In the genomic region with DNA sequence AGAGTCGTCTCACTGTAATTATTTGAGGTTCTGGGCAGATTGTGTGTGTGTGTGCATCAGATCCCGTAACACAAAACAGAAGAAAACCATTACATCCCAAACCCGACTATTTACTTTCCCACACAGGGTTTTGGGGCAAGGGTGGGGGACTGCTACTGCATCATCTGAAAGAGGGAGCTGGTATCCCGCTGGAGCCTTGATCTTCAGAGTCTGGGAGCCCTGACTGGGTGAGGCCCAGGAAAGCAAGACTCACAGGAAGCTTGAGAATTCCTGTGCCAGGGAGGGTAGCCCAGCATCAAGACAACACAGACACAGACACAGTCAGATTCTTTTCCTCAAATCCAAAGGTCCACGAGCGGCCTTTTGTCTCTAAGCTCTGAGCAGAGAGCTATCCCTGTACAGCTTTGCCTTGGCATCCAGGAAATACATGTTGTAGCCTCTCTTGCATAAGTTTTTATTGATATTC, we compare ENCODE assay signal across 11 mouse cellular contexts. TPM values are rescaled to one million over a fixed set of nuclear protein-coding genes. Genes with fewer than 3 reads are reported as not detected.
DNase-seq lines count a peak whose midpoint lies in the region; ATAC-seq and TF ChIP-seq lines count a peak whose summit lies in the region.
"Had no signal": no experiment of that assay in that cellular context is flagged by ENCODE, and none has a peak within 500 bp of the region (broad histone marks: within the 10 kb centered on the region; RNA-seq: fewer than 3 reads in every experiment).

No protein-coding gene starts in this region.

- ATAC-seq in forebrain, embryonic 14.5 days = no peak
- no peak for ATAC-seq in limb, embryonic 15.5 days (ENCODE audit: insufficient number of reproducible peaks, low FRiP score, low TSS enrichment, low read depth)
- ATAC-seq in erythroid progenitor cell, adult 5-6 weeks (replicated peaks; ENCODE audit: low FRiP score, poor library complexity, severe bottlenecking) = no peak

- TF ChIP-seq POLR2A in heart, adult 2 months (IDR thresholded peaks at IDR 0.05; ENCODE audit: insufficient read depth, low read depth, low read length) = no peak
- TF ChIP-seq POLR2A in cerebellum, adult 2 months (IDR thresholded peaks at IDR 0.05; ENCODE audit: borderline replicate concordance, insufficient read depth, low read length) = no peak

- peaks cover 4% of the 10 kb centered on the region; the same call in 1 of the 2 replicates for H3K27me3 ChIP-seq in heart, embryonic 10.5 days (ENCODE audit: insufficient read depth, poor library complexity, severe bottlenecking)
- no peaks in the 10 kb centered on the region for H3K27me3 ChIP-seq in heart, adult 2 months (ENCODE audit: control insufficient read depth, insufficient read depth, low read length)
- H3K27me3 ChIP-seq in E14TG2a.4 (ENCODE audit: insufficient read depth, low read length) = peaks cover 15% of the 10 kb centered on the region
- H3K27me3 ChIP-seq in forebrain, embryonic 14.5 days (replicated peaks; ENCODE audit: control insufficient read depth, insufficient read depth, low read length) = no peaks in the 10 kb centered on the region
- no peaks in the 10 kb centered on the region for H3K27me3 ChIP-seq in limb, embryonic 15.5 days
- no peaks in the 10 kb centered on the region for H3K27me3 ChIP-seq in cerebellum, adult 2 months (ENCODE audit: control insufficient read depth, insufficient read depth, low read length)

- H3K9me3 ChIP-seq in heart, embryonic 10.5 days = no peaks in the 10 kb centered on the region
- H3K9me3 ChIP-seq in E14TG2a.4 (ENCODE audit: low read length) = no peaks in the 10 kb centered on the region
- no peaks in the 10 kb centered on the region for H3K9me3 ChIP-seq in forebrain, embryonic 14.5 days (replicated peaks; ENCODE audit: control insufficient read depth, low read length)
- no peaks in the 10 kb centered on the region for H3K9me3 ChIP-seq in limb, embryonic 15.5 days

- no peaks in the 10 kb centered on the region for H3K79me2 ChIP-seq in heart, adult 2 months (replicated peaks; ENCODE audit: control insufficient read depth, insufficient read depth, low read length)

- WGBS in heart, embryonic 10.5 days = 27% methylated on average over 6 of the region's 6 CpGs
- 55% methylated on average over 6 of the region's 6 CpGs for WGBS in heart, adult 2 months
- WGBS in forebrain, embryonic 14.5 days = 38% methylated on average over 6 of the region's 6 CpGs
- 31% methylated on average over 6 of the region's 6 CpGs for WGBS in limb, embryonic 15.5 days
- WGBS in cerebellum, adult 2 months = 64% methylated on average over 6 of the region's 6 CpGs

- H3K36me3 ChIP-seq in heart, embryonic 10.5 days = no peaks in the 10 kb centered on the region
- H3K36me3 ChIP-seq in heart, adult 2 months (ENCODE audit: control insufficient read depth, insufficient read depth, low read length) = no peaks in the 10 kb centered on the region
- H3K36me3 ChIP-seq in E14TG2a.4 (ENCODE audit: insufficient read depth, low read length) = no peaks in the 10 kb centered on the region
- no peaks in the 10 kb centered on the region for H3K36me3 ChIP-seq in forebrain, embryonic 14.5 days (ENCODE audit: control insufficient read depth, insufficient read depth, low read length)
- H3K36me3 ChIP-seq in limb, embryonic 15.5 days = no peaks in the 10 kb centered on the region

- TF ChIP-seq EP300 in heart, adult 2 months (IDR thresholded peaks at IDR 0.05; ENCODE audit: insufficient read depth, low read depth, low read length) = no peak

- H3K9ac ChIP-seq in heart, adult 2 months (ENCODE audit: low read depth, low read length) = no peak overlapping the region
- no peak overlapping the region for H3K9ac ChIP-seq in forebrain, embryonic 14.5 days (ENCODE audit: low read length)
- no peak overlapping the region for H3K9ac ChIP-seq in limb, embryonic 15.5 days

- no peak for DNase-seq in heart, embryonic 10.5 days (ENCODE audit: low spot score)
- no peak for DNase-seq in heart, adult 2 months
- DNase-seq in forebrain, embryonic 14.5 days (ENCODE audit: low spot score) = no peak
- no peak for DNase-seq in cerebellum, adult 2 months
- DNase-seq in layer of hippocampus, adult 2 months (ENCODE audit: low spot score in 2 of 2) = no peak
- DNase-seq: adrenal gland, postnatal 14 days; cerebellum, adult 11 months; right cerebral cortex, postnatal 14 days had no signal

- peak overlapping the region; percentile 12; the same call in 1 of the 2 replicates for H3K27ac ChIP-seq in heart, embryonic 10.5 days
- H3K27ac ChIP-seq in heart, adult 2 months = no peak overlapping the region
- H3K27ac ChIP-seq in forebrain, embryonic 14.5 days (ENCODE audit: low read depth, low read length) = no peak overlapping the region
- H3K27ac ChIP-seq in limb, embryonic 15.5 days = no peak overlapping the region
- H3K27ac ChIP-seq in cerebellum, adult 2 months (ENCODE audit: insufficient read depth, low read length) = no peak overlapping the region
- no peak overlapping the region for H3K27ac ChIP-seq in layer of hippocampus, adult 2 months

- H3K4me2 ChIP-seq in forebrain, embryonic 14.5 days (ENCODE audit: low read length) = peak overlapping the region; percentile 26
- 0 out of 2 replicates have a peak overlapping the region, but pooled peaks have one; percentile 24 for H3K4me2 ChIP-seq in limb, embryonic 15.5 days

- peaks cover 22% of the 10 kb centered on the region for H3K4me1 ChIP-seq in heart, embryonic 10.5 days
- no peaks in the 10 kb centered on the region; the same call in none of the 2 replicates for H3K4me1 ChIP-seq in heart, adult 2 months (ENCODE audit: control insufficient read depth, insufficient read depth, low read length)
- H3K4me1 ChIP-seq in E14TG2a.4 (replicated peaks; ENCODE audit: low read depth, low read length) = peaks cover 20% of the 10 kb centered on the region
- H3K4me1 ChIP-seq in forebrain, embryonic 14.5 days (ENCODE audit: control insufficient read depth, insufficient read depth, low read length) = no peaks in the 10 kb centered on the region
- H3K4me1 ChIP-seq in limb, embryonic 15.5 days = peaks cover 12% of the 10 kb centered on the region
- H3K4me1 ChIP-seq in cerebellum, adult 2 months (ENCODE audit: control insufficient read depth, insufficient read depth, low read length) = no peaks in the 10 kb centered on the region

- peak overlapping the region; percentile 32 for H3K4me3 ChIP-seq in heart, embryonic 10.5 days
- no peak overlapping the region for H3K4me3 ChIP-seq in heart, adult 2 months
- peak overlapping the region; percentile 67 for H3K4me3 ChIP-seq in E14TG2a.4 (replicated peaks; ENCODE audit: low read length)
- no peak overlapping the region for H3K4me3 ChIP-seq in forebrain, embryonic 14.5 days (ENCODE audit: low read depth, low read length)
- no peak overlapping the region; the same call in 1 of the 2 replicates for H3K4me3 ChIP-seq in limb, embryonic 15.5 days
- H3K4me3 ChIP-seq in cerebellum, adult 2 months (replicated peaks; ENCODE audit: insufficient read depth, low read depth, low read length) = no peak overlapping the region
- no peak overlapping the region for H3K4me3 ChIP-seq in layer of hippocampus, adult 2 months

- TF ChIP-seq CTCF in heart, adult 2 months (IDR thresholded peaks at IDR 0.05) = no peak
- no peak for TF ChIP-seq CTCF in E14TG2a.4 (conservative IDR thresholded peaks at IDR 0.05; ENCODE audit: low read length)
- no peak for TF ChIP-seq CTCF in cerebellum, adult 2 months (IDR thresholded peaks at IDR 0.05; ENCODE audit: borderline replicate concordance, insufficient read depth, low read depth, low read length)
- TF ChIP-seq CTCF in layer of hippocampus, adult 2 months (conservative IDR thresholded peaks at IDR 0.05) = no peak

- intact Hi-C loops in heart, adult 2 months (cut with DNase I) = no loop called here

RNA-seq across cellular contexts. Expression of a gene that starts 41.0 kb away (rescaled TPM):
- polyA plus RNA-seq in heart, embryonic 10.5 days (2016; fragmentation: Nextera tagmentation; extraction: Ambion mirVana) = 20.1 and 20.4 TPM in 2 replicates
- 10 to 100 TPM; 31.4 to 33.2 TPM for total RNA-seq in heart, adult 2 months (2021)
- polyA plus RNA-seq in heart, adult 2 months (2012; rRNA removed) = 17.3 and 28.7 TPM in 2 replicates
- 8.5 and 11.8 TPM in 2 replicates for polyA plus RNA-seq in forebrain, embryonic 14.5 days (2014; fragmentation: Nextera tagmentation; extraction: Ambion mirVana)
- 70.7 and 71.1 TPM in 2 replicates for polyA plus RNA-seq in limb, embryonic 15.5 days (2015; fragmentation: Nextera tagmentation; extraction: Ambion mirVana)
- 11.2 and 14.2 TPM in 2 replicates for polyA plus RNA-seq in cerebellum, adult 2 months (2012; rRNA removed)
- total RNA-seq in layer of hippocampus, adult 2 months (2021) = 10 to 100 TPM; 17.6 to 18.4 TPM
- 0.42 and 1.4 TPM in 2 replicates for total RNA-seq in erythroid progenitor cell, adult 5-6 weeks (2015; ENCODE audit: low replicate concordance)
- total RNA-seq in erythroid progenitor cell, adult 5-6 weeks (2017; ENCODE audit: low replicate concordance) = 2.3 and 3.2 TPM in 2 replicates

Comparison
In these comparisons a context has a peak if more than half of its experiments do, and no peak if none do; other contexts are left out.
1. H3K4me3 ChIP-seq: peak in heart, embryonic 10.5 days (single experiment) and E14TG2a.4 (single experiment); none in heart, adult 2 months (single experiment), forebrain, embryonic 14.5 days (single experiment), limb, embryonic 15.5 days (single experiment), cerebellum, adult 2 months (single experiment) and layer of hippocampus, adult 2 months (single experiment).